Mouse (Mus musculus) bone marrow macrophage, adult 2 months (primary cell): ENCODE data around the gene Igsf9.

Experiments
- CTCF ChIP-seq: IDR thresholded peaks from 2 replicates; pipeline ENCODE4 v1.5.1; 2012; ENCODE audit warnings: low read depth, mild to moderate bottlenecking, low read length, moderate library complexity
- POLR2A ChIP-seq: IDR thresholded peaks from 2 replicates; pipeline ENCODE4 v1.6.1; 2012; ENCODE audit warnings: mild to moderate bottlenecking, low read depth, low read length, borderline replicate concordance

DNA sequence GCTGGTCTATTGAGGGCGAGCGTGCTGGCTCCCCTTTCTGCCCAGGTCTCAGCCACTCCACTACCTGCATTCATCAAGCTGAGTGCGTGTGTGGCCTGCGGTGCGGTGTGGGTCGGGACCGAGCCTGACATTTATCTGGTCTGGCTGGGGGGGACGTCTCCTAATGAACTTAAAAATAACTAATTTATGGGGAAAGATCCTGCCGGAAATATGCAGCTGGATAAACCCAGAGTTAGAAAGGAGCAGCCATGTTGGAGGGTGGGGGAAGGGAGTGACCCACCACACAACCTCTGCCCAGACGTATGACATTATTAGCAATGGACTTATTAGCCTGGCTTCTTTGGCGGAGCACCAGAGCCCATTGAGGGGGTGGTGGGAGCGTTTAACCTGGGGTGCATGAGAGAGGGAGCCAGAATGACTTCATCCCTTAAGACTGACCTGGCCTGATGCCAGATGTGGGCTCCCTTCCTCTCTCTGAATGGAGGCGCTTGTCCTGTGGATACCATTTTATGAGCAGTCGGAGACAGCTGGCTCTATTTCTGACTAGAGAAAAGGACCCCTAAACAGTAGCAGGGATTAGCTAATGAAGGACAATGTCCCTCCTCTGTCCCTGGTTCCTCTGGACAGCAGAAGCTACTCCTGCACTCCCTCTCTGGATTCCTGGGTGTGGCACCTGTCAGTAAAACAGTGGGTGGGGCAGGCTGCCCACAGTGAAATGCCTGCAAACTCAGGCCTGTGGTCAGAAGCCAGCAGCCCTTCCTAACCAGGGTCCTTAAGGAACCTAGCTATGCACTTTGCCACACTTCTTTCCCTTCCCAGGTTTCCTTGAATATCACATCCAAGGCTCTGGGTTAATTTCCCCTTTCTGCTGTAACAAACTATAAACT lies 21.8 kb downstream of the Igsf9 start:
- TF ChIP-seq CTCF (no peak), POLR2A (no peak)
